Mouse (Mus musculus) brain, embryonic 14.5 days (tissue): ENCODE data around the gene Kcnip4.

Experiments
- CTCF ChIP-seq: fragments of 200-500 bp; IDR thresholded peaks from 2 replicates; pipeline ENCODE4 v1.5.1; 2012; ENCODE audit warnings: inconsistent platforms, mild to moderate bottlenecking, moderate library complexity, borderline replicate concordance; ENCODE audit not compliant: insufficient read depth, insufficient read length; ENCODE audit errors: extremely low read depth
- POLR2A ChIP-seq: fragments of 200-500 bp; IDR thresholded peaks from 2 replicates; pipeline ENCODE4 v1.6.1; 2012; ENCODE audit warnings: mild to moderate bottlenecking, inconsistent platforms, borderline replicate concordance; ENCODE audit not compliant: poor library complexity, insufficient read depth, insufficient read length, severe bottlenecking; ENCODE audit errors: extremely low read depth

DNA sequence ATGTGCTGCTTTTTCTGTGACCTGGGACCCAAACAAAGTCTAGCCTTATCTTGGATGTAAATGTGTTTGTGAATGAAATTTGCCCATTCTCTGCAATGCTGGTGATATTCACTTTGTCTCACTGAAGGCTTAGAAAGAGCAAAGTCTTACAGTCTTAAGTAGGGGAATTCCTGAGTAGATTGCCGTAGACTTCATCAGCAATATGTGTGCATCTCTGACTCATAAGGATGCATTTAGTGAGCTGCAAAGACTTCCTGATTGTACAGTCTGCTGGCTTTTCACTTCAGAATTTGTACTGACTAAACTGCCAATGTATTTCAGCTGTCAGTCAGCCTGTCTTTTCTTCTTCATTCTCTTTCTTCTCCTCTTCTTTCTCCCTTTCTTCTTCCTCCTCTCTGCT lies 1102.8 kb downstream of the Kcnip4 start:
- TF ChIP-seq POLR2A (no peak), CTCF (no peak)
